Mouse (Mus musculus) heart, embryonic 13.5 days (tissue): Measurements from ENCODE around the gene Esrp2. TPM values are rescaled to one million over a fixed set of nuclear protein-coding genes. Genes with fewer than 3 reads are reported as not detected.

ENCODE experiments used
- ATAC-seq: fragments of 200-750 bp; cut with Nextera tagmentation; 2 replicates; pipeline ENCODE4 v1.8.0; 2017; ENCODE audit warnings: moderate TSS enrichment; ENCODE audit not compliant: insufficient number of reproducible peaks, low FRiP score, low TSS enrichment; ENCODE audit errors: extremely low read depth
- H3K27ac ChIP-seq: fragments of 300-500 bp; sonication (generic); replicated peaks from 2 replicates; pipeline ENCODE4 v1.5.1; 2015; ENCODE audit warnings: moderate library complexity, mild to moderate bottlenecking, inconsistent platforms
- H3K27me3 ChIP-seq: fragments of 300-500 bp; sonication (generic); replicated peaks from 2 replicates; pipeline ENCODE4 v1.6.1; 2015; ENCODE audit warnings: mild to moderate bottlenecking, inconsistent platforms
- H3K36me3 ChIP-seq: fragments of 300-500 bp; sonication (generic); 2 replicates; pipeline ENCODE4 v1.6.1; 2015; ENCODE audit warnings: mild to moderate bottlenecking, inconsistent platforms
- H3K4me1 ChIP-seq: fragments of 300-500 bp; sonication (generic); 2 replicates; pipeline ENCODE4 v1.6.1; 2015; ENCODE audit warnings: inconsistent platforms
- H3K4me2 ChIP-seq: fragments of 300-500 bp; sonication (generic); 2 replicates; pipeline ENCODE4 v1.6.1; 2015; ENCODE audit warnings: inconsistent platforms, mild to moderate bottlenecking, moderate library complexity
- H3K4me3 ChIP-seq: fragments of 300-500 bp; sonication (generic); 2 replicates; pipeline ENCODE4 v1.5.1; 2015; ENCODE audit warnings: moderate library complexity, mild to moderate bottlenecking, inconsistent platforms
- H3K9ac ChIP-seq: fragments of 300-500 bp; sonication (generic); 2 replicates; pipeline ENCODE4 v1.6.1; 2015; ENCODE audit warnings: inconsistent platforms, mild to moderate bottlenecking, moderate library complexity
- H3K9me3 ChIP-seq: fragments of 300-500 bp; sonication (generic); 2 replicates; pipeline ENCODE4 v1.6.1; 2016; ENCODE audit warnings: inconsistent platforms
- WGBS: fragments of 180-500 bp; shearing (Covaris S2); methylation state at CpG from one replicate; pipeline ENCODE4 v1.1.7; 2015; ENCODE audit warnings: mixed read lengths; 5-methylcytosine and 5-hydroxymethylcytosine counted together
- polyA plus RNA-seq: library from polyadenylated mRNA; unstranded; fragments of >200 nt; fragmentation: Nextera tagmentation; extraction: Ambion mirVana; gene quantifications from 2 replicates; pipeline ENCODE4 v1.2.1, GENCODE M21; 2015

The Esrp2 gene
- polyA plus RNA-seq, 1 experiment from 2014 or later: 1.7 TPM

DNA sequence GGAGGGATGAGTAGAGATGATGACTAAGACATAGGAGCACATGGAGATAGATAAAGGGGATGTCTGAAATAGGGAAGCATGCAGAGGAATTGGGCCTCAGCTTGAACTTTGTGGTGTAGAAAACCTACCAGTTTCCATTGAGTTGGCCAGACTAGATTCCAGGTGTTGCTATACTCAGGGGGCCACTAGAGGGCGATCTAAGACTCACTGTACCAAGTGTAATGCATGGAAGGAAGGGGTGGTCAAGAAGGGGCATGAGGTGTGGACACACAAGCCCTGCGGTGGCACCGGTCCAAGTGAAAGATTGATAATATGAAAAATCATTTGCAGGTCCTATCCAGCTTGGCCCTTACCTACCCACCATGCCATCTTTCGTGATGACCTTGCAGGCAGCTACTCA lies 28.7 kb upstream of the Esrp2 start:
- no peak for ATAC-seq
- Histone ChIP-seq H3K27me3 (no peaks in the 10 kb centered on the region), H3K4me3 (no peak overlapping the region), H3K9me3 (no peaks in the 10 kb centered on the region), H3K27ac (no peak overlapping the region), H3K4me2 (no peak overlapping the region), H3K9ac (no peak overlapping the region), H3K4me1 (peaks cover 26% of the 10 kb centered on the region), H3K36me3 (peaks cover 43% of the 10 kb centered on the region)
- 35% methylated on average over 4 of the region's 4 CpGs for WGBS

- Histone ChIP-seq H3K36me3 (peaks cover 50% of the 10 kb centered on the region), H3K27me3 (no peaks in the 10 kb centered on the region), H3K4me2 (no peak overlapping the region), H3K4me1 (peaks cover 16% of the 10 kb centered on the region), H3K27ac (no peak overlapping the region), H3K9ac (no peak overlapping the region), H3K4me3 (no peak overlapping the region), H3K9me3 (no peaks in the 10 kb centered on the region)
- 83% methylated on average over 9 of the region's 9 CpGs for WGBS
- no peak for ATAC-seq
Measured at GRCm38 (mm10) chr8:106163251-106163650, 26.5 kb upstream of the Esrp2 start.

DNA sequence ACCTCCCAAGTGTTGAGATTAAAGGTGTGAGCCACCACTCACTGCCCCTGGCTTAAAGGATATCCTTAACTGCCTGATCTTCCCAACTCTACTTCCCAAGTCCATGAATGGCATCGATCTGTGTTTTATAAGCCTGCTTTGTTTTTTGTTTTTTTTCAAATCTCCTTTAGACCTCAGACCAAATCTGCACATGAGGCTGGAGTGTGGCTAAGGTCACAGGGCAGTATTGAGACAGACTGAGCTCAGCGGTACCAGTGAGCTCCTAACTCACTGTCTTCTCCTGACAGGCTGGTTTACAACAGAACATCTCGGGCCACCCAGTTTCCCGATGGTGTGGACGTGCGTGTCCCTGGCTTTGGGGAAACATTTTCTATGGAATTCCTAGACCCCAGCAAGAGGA lies 23.1 kb upstream of the Esrp2 start:
- Histone ChIP-seq H3K4me1 (no peaks in the 10 kb centered on the region), H3K4me3 (no peak overlapping the region), H3K4me2 (no peak overlapping the region), H3K27ac (no peak overlapping the region), H3K9me3 (no peaks in the 10 kb centered on the region), H3K36me3 (peaks cover 79% of the 10 kb centered on the region), H3K9ac (no peak overlapping the region), H3K27me3 (no peaks in the 10 kb centered on the region)
- 83% methylated on average over 6 of the region's 6 CpGs for WGBS
- no peak for ATAC-seq

GRCm38 (mm10) chr8:106158381-106158780 lies 21.6 kb upstream of the Esrp2 start:
- Histone ChIP-seq H3K4me1 (peaks cover under 1% of the 10 kb centered on the region; the same call in 1 of the 2 replicates), H3K4me3 (no peak overlapping the region), H3K27me3 (no peaks in the 10 kb centered on the region), H3K36me3 (peaks cover 75% of the 10 kb centered on the region), H3K9me3 (no peaks in the 10 kb centered on the region), H3K27ac (no peak overlapping the region), H3K4me2 (no peak overlapping the region), H3K9ac (no peak overlapping the region)
- 66% methylated on average over 10 of the region's 10 CpGs for WGBS
- no peak for ATAC-seq

DNA sequence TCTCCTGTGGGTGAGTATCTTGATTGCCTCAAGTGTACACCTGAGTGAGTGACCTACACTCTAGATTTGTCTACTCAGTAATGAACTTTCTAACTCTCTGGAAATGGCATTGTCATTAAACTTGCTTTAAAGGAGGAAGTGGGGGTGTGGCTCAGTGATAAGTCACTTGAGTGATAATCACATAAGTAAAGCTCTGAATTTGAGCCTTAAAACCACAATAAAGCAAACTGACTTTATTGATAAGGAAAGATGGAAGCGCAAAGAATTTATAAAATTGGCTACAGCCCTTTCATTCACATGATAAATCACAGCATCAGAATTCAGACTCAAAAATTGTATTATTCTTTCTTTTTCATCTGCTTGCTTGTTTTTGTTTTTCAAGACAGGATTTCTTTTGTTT lies 20.6 kb upstream of the Esrp2 start:
- Histone ChIP-seq H3K36me3 (peaks cover 65% of the 10 kb centered on the region), H3K9ac (no peak overlapping the region), H3K4me1 (peaks cover 10% of the 10 kb centered on the region), H3K9me3 (no peaks in the 10 kb centered on the region), H3K4me3 (no peak overlapping the region), H3K4me2 (no peak overlapping the region), H3K27ac (no peak overlapping the region), H3K27me3 (no peaks in the 10 kb centered on the region)
- no peak for ATAC-seq
- 82% methylated on average over 1 of the region's 1 CpGs for WGBS

- ATAC-seq: no peak
- Histone ChIP-seq H3K4me3 (no peak overlapping the region), H3K36me3 (peaks cover 34% of the 10 kb centered on the region), H3K4me1 (peaks cover 25% of the 10 kb centered on the region), H3K9me3 (no peaks in the 10 kb centered on the region), H3K27ac (no peak overlapping the region), H3K27me3 (no peaks in the 10 kb centered on the region), H3K9ac (no peak overlapping the region), H3K4me2 (no peak overlapping the region)
- 39% methylated on average over 4 of the region's 4 CpGs for WGBS
Measured at GRCm38 (mm10) chr8:106152876-106153275, 16.1 kb upstream of the Esrp2 start.

DNA sequence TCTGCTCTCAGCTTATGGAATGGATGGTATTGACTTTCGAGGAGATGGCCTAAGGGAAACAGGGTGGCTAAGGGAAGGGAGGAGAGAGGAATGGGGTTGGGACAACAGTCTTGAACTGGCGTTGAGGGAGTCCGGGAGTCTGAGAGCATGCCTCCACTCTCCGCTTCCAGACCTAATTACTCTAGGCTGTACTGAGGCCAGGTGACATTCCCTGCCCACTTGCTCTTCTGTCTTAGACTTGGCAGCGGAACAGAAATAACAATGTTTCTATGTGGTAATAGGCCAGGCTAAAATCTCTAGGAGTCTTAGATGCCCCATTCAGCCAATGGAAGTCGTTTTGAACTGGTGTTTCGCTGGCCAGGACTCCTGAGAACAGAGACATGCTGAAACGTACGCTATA lies 14.3 kb upstream of the Esrp2 start:
- Histone ChIP-seq H3K36me3 (peaks cover 20% of the 10 kb centered on the region), H3K9me3 (no peaks in the 10 kb centered on the region), H3K4me1 (peaks cover 25% of the 10 kb centered on the region), H3K4me3 (peak overlapping the region; percentile 68), H3K27ac (no peak overlapping the region), H3K4me2 (peak overlapping the region; percentile 86), H3K9ac (peak overlapping the region; percentile 80), H3K27me3 (no peaks in the 10 kb centered on the region)
- no peak for ATAC-seq
- WGBS: 74% methylated on average over 9 of the region's 9 CpGs

GRCm38 (mm10) chr8:106150653-106151000 lies 13.9 kb upstream of the Esrp2 start:
- no peak for ATAC-seq
- no peak overlapping the region for H3K27ac ChIP-seq
- no peaks in the 10 kb centered on the region for H3K9me3 ChIP-seq
- peaks cover 25% of the 10 kb centered on the region for H3K4me1 ChIP-seq
- no peaks in the 10 kb centered on the region for H3K27me3 ChIP-seq
- H3K36me3 ChIP-seq: peaks cover 16% of the 10 kb centered on the region
- WGBS: 17% methylated on average over 8 of the region's 8 CpGs
- H3K4me3 ChIP-seq: peak overlapping the region; percentile 68
- H3K4me2 ChIP-seq: peak overlapping the region; percentile 86
- H3K9ac ChIP-seq: peak overlapping the region; percentile 80

DNA sequence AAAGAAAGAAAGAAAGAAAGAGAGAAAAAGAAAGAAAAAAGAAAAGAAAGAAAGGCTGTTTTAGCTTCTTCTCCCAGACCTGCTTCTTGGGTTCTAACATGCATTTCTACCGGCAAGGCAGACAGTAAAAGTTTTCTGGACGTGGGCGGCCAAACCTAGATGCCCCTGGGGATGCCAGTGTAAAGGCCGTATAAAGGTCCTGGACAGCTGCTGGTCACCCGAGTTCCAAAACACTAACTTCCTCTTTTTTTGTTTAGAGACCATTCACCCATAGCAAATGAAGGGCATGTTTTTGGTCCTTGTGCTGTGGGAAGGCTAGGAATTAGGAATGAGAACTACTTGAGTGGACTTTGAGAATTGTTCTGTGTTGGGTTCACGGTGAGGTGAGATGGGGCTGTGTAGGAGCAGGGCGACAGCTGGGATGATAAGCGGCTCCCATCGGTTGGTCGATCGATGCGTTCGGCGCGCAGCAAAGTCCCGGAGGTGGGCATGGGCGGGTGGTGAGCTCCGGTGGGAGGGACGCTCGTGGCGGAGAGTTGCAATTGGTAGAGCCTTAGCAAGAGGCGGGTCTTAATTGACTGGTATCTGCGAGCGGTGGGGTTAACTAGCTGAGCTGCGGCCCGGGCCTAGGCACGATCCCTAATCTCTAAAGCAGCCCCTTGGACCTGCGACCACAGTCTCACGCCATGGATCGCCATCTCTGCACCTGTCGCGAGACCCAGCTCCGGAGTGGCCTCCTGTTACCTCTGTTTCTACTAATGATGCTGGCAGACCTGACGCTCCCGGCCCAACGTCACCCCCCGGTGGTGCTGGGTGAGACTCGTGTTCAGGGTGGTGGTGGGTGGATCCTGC lies 13.3 kb upstream of the Esrp2 start, which contains the start of gene Pla2g15:
Pla2g15 (plus strand) TSS at position 599 of the 852 bp plus-strand sequence.
- ATAC-seq: peak; percentile 82
- 2% methylated on average over 38 of the region's 38 CpGs for WGBS
- Histone ChIP-seq H3K36me3 (peaks cover 11% of the 10 kb centered on the region), H3K9ac (peak within 1 kb of the TSS; percentile 81), H3K4me1 (peaks cover 25% of the 10 kb centered on the region), H3K9me3 (no peaks in the 10 kb centered on the region), H3K27ac (no peak within 1 kb of the TSS; the same call in 1 of the 2 replicates), H3K4me3 (peak within 1 kb of the TSS; percentile 68), H3K27me3 (no peaks in the 10 kb centered on the region), H3K4me2 (peak within 1 kb of the TSS; percentile 86)

- H3K27me3 ChIP-seq: no peaks in the 10 kb centered on the region
- peaks cover 25% of the 10 kb centered on the region for H3K4me1 ChIP-seq
- H3K9me3 ChIP-seq: no peaks in the 10 kb centered on the region
- no peak overlapping the region for H3K4me2 ChIP-seq
- H3K36me3 ChIP-seq: 0 out of 2 replicates have a peak, but pooled peaks cover under 1% of the 10 kb centered on the region
- ATAC-seq: no peak
- no peak overlapping the region for H3K27ac ChIP-seq
- H3K4me3 ChIP-seq: no peak overlapping the region
- WGBS: 80% methylated on average over 6 of the region's 6 CpGs
- no peak overlapping the region for H3K9ac ChIP-seq
Measured at GRCm38 (mm10) chr8:106149025-106149424, 12.3 kb upstream of the Esrp2 start.

GRCm38 (mm10) chr8:106147868-106148565 lies 11.2 kb upstream of the Esrp2 start:
- H3K27me3 ChIP-seq: no peaks in the 10 kb centered on the region
- H3K9ac ChIP-seq: no peak overlapping the region
- no peaks in the 10 kb centered on the region for H3K36me3 ChIP-seq
- peaks cover 20% of the 10 kb centered on the region for H3K4me1 ChIP-seq
- 72% methylated on average over 6 of the region's 6 CpGs for WGBS
- H3K4me3 ChIP-seq: no peak overlapping the region
- no peak overlapping the region for H3K4me2 ChIP-seq
- no peak overlapping the region for H3K27ac ChIP-seq
- no peaks in the 10 kb centered on the region for H3K9me3 ChIP-seq
- ATAC-seq: no peak
